Mouse (Mus musculus): Measurements from ENCODE around the gene Adamtsl1. TPM values are rescaled to one million over a fixed set of nuclear protein-coding genes. Genes with fewer than 3 reads are reported as not detected.

Gene Adamtsl1
- total RNA-seq (2023), result 0.18 and 0.28 TPM in 2 replicates

DNA sequence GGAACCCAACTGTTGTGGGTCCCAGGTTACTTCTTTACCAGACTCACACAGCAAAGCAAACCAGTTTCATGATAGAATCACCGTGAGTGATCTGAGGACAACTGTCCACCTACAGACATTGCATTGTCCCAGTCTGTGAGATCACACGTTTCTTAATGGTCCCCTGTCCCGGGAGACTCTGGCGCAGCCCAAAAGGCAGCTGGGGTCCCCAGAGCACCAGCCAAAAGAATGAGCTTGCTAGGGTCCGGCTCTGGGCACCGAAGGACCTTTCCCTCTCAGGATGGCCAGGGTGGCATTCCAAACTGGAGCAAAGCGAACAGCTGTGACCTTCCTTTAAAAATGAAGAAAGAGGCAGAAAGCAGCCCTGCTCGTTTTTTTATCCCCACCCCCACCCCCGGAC lies at the start of gene Adamtsl1:
TSS of gene Adamtsl1 (plus strand) at position 381 of the 400 bp plus-strand sequence.

Data from neutrophil, adult 65 days (primary cell).